Mouse (Mus musculus): ENCODE measurements around the gene Ank2. TPM values are rescaled to one million over a fixed set of nuclear protein-coding genes. Genes with fewer than 3 reads are reported as not detected.

Ank2 gene
- polyA plus RNA-seq, 1 experiment, result 0.29 TPM

DNA sequence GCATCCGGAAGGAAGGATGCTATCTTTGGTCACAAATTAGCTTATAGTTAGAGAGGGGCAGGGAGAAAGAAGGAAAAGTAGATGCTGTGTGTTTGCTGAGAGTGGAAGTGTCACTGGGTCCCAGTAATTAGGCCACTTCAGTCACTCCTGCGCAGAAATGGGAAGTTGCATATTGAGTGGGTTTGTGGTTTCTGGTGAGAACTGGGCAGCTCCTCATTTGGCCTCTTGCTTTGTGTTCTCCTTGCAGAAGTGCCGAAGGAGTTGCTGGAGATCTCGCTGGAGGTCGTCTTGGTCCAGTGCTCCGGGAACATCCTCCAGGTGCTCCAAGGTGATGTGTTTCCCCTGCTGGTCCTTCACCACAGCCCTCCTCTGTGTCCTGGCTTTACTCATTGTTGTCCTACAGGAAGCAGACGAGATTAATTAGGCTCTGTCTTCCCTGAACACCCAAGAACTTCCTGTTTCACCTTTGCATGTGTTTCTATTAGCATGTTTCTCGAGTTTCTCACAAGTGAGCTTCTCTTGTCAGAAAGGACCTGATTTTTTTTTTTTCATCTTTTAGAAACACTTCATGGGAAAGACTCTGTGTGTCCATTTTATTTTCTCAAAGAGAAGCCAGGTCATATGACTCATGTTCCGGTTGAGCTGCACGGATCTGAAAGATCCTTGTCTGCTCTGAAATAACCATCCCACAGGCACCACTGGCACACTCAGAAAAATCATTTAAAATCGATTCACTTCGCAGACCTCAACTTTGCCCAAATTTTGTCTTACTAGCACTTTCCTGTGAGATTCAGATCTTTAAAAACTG lies 575.4 kb downstream of the Ank2 start:
- H3K4me1 ChIP-seq (ENCODE audit: control insufficient read depth), result no peaks in the 10 kb centered on the region
- H3K4me3 ChIP-seq (replicated peaks), result no peak overlapping the region
- H3K36me3 ChIP-seq (ENCODE audit: control insufficient read depth), result no peaks in the 10 kb centered on the region; the same call in 1 of the 2 replicates
- no peak for TF ChIP-seq TAL1 (IDR thresholded peaks at IDR 0.05; ENCODE audit: low read length)
- no peak for TF ChIP-seq GATA1 (IDR thresholded peaks at IDR 0.05; ENCODE audit: low read length)
- no peaks in the 10 kb centered on the region for H3K9me3 ChIP-seq (ENCODE audit: control insufficient read depth, low read length)
- no peaks in the 10 kb centered on the region for H3K27me3 ChIP-seq (ENCODE audit: control insufficient read depth)

- Histone ChIP-seq H3K4me1 (ENCODE audit: control insufficient read depth) (no peaks in the 10 kb centered on the region), H3K9me3 (ENCODE audit: control insufficient read depth, low read length) (no peaks in the 10 kb centered on the region), H3K27me3 (ENCODE audit: control insufficient read depth) (no peaks in the 10 kb centered on the region), H3K4me3 (replicated peaks) (no peak overlapping the region), H3K36me3 (ENCODE audit: control insufficient read depth) (no peaks in the 10 kb centered on the region; the same call in 1 of the 2 replicates)
- TF ChIP-seq GATA1 (IDR thresholded peaks at IDR 0.05; ENCODE audit: low read length), result no peak
- no peak for TF ChIP-seq TAL1 (IDR thresholded peaks at IDR 0.05; ENCODE audit: low read length)
These were observed 577.2 kb downstream of the Ank2 start for GRCm38 (mm10) chr3:126921941-126922340.

GRCm38 (mm10) chr3:126920296-126920695 lies 578.9 kb downstream of the Ank2 start:
- Histone ChIP-seq H3K4me3 (replicated peaks) (no peak overlapping the region), H3K4me1 (ENCODE audit: control insufficient read depth) (no peaks in the 10 kb centered on the region), H3K9me3 (ENCODE audit: control insufficient read depth, low read length) (no peaks in the 10 kb centered on the region), H3K36me3 (ENCODE audit: control insufficient read depth) (no peaks in the 10 kb centered on the region), H3K27me3 (ENCODE audit: control insufficient read depth) (no peaks in the 10 kb centered on the region)
- no peak for TF ChIP-seq GATA1 (IDR thresholded peaks at IDR 0.05; ENCODE audit: low read length)
- no peak for TF ChIP-seq TAL1 (IDR thresholded peaks at IDR 0.05; ENCODE audit: low read length)

DNA sequence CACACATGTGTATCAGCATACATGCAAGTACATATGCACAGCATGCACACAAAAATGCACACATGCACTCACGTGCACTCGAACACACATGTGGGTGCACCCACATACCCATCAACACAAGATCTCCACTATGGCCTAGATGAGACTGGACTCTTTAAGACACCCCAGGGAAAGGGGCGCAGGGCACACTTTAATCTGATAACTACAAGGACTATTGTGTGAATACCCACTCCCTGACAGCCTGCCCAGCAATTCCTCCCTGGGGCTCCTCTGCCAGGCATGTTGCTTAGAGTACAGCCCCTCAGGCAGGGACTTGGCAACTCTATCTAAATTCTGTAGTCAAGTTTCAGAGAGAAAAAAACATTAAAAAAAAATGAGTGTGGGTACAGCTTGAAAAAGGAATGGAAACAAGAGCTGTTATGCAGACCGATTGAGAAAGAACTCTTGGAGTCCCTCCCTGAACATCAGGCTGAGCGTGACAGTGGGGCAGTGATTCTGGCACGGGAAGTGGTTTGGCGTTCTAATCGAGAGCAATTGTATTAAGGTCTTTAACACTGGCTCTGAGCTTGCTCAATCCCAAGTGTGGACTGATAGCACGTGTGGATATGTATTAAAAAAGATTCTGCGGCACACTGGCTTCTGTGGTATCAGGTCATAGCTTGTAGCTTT lies 580.2 kb downstream of the Ank2 start:
- Histone ChIP-seq H3K4me1 (ENCODE audit: control insufficient read depth) (no peaks in the 10 kb centered on the region), H3K4me3 (replicated peaks) (no peak overlapping the region), H3K27me3 (ENCODE audit: control insufficient read depth) (no peaks in the 10 kb centered on the region), H3K9me3 (ENCODE audit: control insufficient read depth, low read length) (no peaks in the 10 kb centered on the region), H3K36me3 (ENCODE audit: control insufficient read depth) (no peaks in the 10 kb centered on the region)
- no peak for TF ChIP-seq TAL1 (IDR thresholded peaks at IDR 0.05; ENCODE audit: low read length)
- TF ChIP-seq GATA1 (IDR thresholded peaks at IDR 0.05; ENCODE audit: low read length), result no peak

DNA sequence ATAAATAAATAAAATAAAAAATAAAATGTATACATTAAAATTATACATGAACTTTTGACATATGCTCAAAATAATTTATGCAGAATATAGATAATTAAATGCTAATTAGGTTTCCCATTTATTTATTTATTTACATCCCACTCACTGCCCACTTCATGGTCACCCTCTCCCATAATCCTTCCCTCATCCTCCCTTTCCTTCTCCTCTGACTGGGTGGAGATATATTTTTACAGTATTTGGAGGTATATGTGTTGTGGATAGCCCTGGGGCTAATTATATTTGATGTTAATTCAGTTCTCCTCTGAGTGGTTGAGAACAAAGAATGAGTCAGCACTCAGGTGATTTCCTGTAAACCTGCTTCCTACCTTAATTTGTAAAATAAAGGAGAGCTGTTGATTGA lies 582.8 kb downstream of the Ank2 start:
- no peaks in the 10 kb centered on the region for H3K4me1 ChIP-seq (ENCODE audit: control insufficient read depth)
- no peaks in the 10 kb centered on the region for H3K36me3 ChIP-seq (ENCODE audit: control insufficient read depth)
- no peaks in the 10 kb centered on the region for H3K9me3 ChIP-seq (ENCODE audit: control insufficient read depth, low read length)
- H3K27me3 ChIP-seq (ENCODE audit: control insufficient read depth), result no peaks in the 10 kb centered on the region
- TF ChIP-seq GATA1 (IDR thresholded peaks at IDR 0.05; ENCODE audit: low read length), result no peak
- TF ChIP-seq TAL1 (IDR thresholded peaks at IDR 0.05; ENCODE audit: low read length), result no peak
- H3K4me3 ChIP-seq (replicated peaks), result no peak overlapping the region

DNA sequence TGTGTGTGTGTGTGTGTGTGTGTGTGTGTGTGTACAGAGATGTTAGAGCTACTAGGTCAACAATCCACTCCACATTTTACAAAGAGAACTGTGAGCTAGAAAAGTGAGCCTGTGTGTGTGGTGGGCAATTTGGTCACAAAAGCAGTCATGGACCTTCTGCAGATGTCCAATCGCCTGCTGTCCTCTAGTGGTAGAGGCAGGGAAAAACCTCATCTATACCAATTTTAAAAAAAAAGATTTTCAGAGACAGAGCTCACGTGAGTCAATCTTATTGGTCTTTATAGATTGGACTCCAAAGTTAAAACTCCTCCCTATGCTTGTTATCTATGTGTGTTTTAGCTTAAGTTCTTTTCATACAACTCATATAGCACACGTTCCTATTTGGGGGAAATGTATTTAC lies 595.6 kb downstream of the Ank2 start:
- H3K36me3 ChIP-seq (ENCODE audit: control insufficient read depth), result no peaks in the 10 kb centered on the region
- no peak overlapping the region for H3K4me3 ChIP-seq (replicated peaks)
- no peaks in the 10 kb centered on the region for H3K4me1 ChIP-seq (ENCODE audit: control insufficient read depth)
- H3K27me3 ChIP-seq (ENCODE audit: control insufficient read depth), result no peaks in the 10 kb centered on the region
- no peak for TF ChIP-seq GATA1 (IDR thresholded peaks at IDR 0.05; ENCODE audit: low read length)
- H3K9me3 ChIP-seq (ENCODE audit: control insufficient read depth, low read length), result no peaks in the 10 kb centered on the region

DNA sequence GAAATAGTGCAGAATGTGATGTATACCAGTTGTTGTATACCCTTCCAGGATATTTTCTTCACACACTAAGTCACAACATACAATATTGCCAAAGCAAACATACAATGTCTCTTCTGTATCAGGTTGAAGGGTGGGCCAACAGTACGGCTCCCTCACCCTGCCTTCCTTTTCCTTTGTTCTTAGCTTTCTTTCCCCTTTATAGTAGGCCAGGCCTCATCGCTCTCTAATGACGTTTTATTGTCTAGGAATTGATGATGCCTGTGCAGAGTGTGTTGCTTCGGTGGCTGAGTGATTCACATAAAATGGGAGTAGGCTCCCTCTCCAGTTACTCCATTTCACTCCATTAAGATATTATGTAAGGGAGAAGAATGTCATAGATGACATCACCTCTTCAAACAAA lies 612.5 kb downstream of the Ank2 start:
- H3K4me3 ChIP-seq (replicated peaks), result no peak overlapping the region
- H3K4me1 ChIP-seq (ENCODE audit: control insufficient read depth), result no peaks in the 10 kb centered on the region
- no peak for TF ChIP-seq TAL1 (IDR thresholded peaks at IDR 0.05; ENCODE audit: low read length)
- no peak for TF ChIP-seq GATA1 (IDR thresholded peaks at IDR 0.05; ENCODE audit: low read length)
- H3K9me3 ChIP-seq (ENCODE audit: control insufficient read depth, low read length), result no peaks in the 10 kb centered on the region
- H3K27me3 ChIP-seq (ENCODE audit: control insufficient read depth), result no peaks in the 10 kb centered on the region
- H3K36me3 ChIP-seq (ENCODE audit: control insufficient read depth), result no peaks in the 10 kb centered on the region

DNA sequence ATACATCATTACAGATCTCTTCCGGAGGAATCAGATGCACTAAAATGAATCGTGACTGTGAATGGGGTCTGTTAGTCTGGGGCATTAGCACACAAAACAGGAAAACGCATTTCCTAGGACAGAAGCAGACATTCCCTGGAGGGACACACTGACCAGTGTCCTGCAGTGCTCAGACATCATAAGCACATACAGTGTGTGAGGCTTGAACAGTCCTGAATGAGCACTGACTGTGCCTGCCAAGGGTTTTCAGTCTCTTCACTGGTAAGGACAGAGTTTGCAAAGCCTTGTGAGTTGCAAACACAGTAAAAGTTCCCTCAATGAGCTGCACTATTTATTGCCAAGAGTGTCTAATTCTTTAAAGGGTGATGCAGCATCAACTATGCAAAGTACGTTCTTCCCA lies 613.1 kb downstream of the Ank2 start:
- no peaks in the 10 kb centered on the region for H3K27me3 ChIP-seq (ENCODE audit: control insufficient read depth)
- H3K4me3 ChIP-seq (replicated peaks), result no peak overlapping the region
- TF ChIP-seq GATA1 (IDR thresholded peaks at IDR 0.05; ENCODE audit: low read length) (no peak), TAL1 (IDR thresholded peaks at IDR 0.05; ENCODE audit: low read length) (no peak)
- no peaks in the 10 kb centered on the region for H3K36me3 ChIP-seq (ENCODE audit: control insufficient read depth)
- H3K9me3 ChIP-seq (ENCODE audit: control insufficient read depth, low read length), result no peaks in the 10 kb centered on the region
- H3K4me1 ChIP-seq (ENCODE audit: control insufficient read depth), result no peaks in the 10 kb centered on the region

- H3K36me3 ChIP-seq (ENCODE audit: control insufficient read depth), result no peaks in the 10 kb centered on the region
- no peak overlapping the region for H3K4me3 ChIP-seq (replicated peaks)
- no peaks in the 10 kb centered on the region for H3K4me1 ChIP-seq (ENCODE audit: control insufficient read depth)
- no peak for TF ChIP-seq TAL1 (IDR thresholded peaks at IDR 0.05; ENCODE audit: low read length)
- TF ChIP-seq GATA1 (IDR thresholded peaks at IDR 0.05; ENCODE audit: low read length), result no peak
- H3K27me3 ChIP-seq (ENCODE audit: control insufficient read depth), result no peaks in the 10 kb centered on the region
- H3K9me3 ChIP-seq (ENCODE audit: control insufficient read depth, low read length), result no peaks in the 10 kb centered on the region
These were observed 620.9 kb downstream of the Ank2 start for GRCm38 (mm10) chr3:126878233-126878632.

Other genes starting within 250 kb of the Ank2 start
- gene Larp7, start 54.0 kb upstream of the Ank2 start, polyA plus RNA-seq (2012), result 7.2 TPM in 2 replicates
- gene Zgrf1, start 54.1 kb upstream of the Ank2 start, polyA plus RNA-seq (2012), result 0.10 and 0.15 TPM in 2 replicates
- not detected in 2 replicates for gene Neurog2, start 133.8 kb upstream of the Ank2 start, polyA plus RNA-seq (2012)